Mouse (Mus musculus): ENCODE data around the gene Olfr1380. TPM values are rescaled to one million over a fixed set of nuclear protein-coding genes. Genes with fewer than 3 reads are reported as not detected.
"Not testable (repeated sequence)": the region's sequence is repeated elsewhere in the genome, so short reads cannot be mapped to it uniquely, and the experiment has no call there.

Olfr1380 gene
- polyA plus RNA-seq (2016; fragmentation: Nextera tagmentation; extraction: Ambion mirVana): not detected in 2 replicates

- H3K4me1 ChIP-seq; H3K27ac ChIP-seq; H3K9me3 ChIP-seq (replicated peaks); H3K4me2 ChIP-seq; H3K36me3 ChIP-seq; ATAC-seq; H3K9ac ChIP-seq; H3K4me3 ChIP-seq; H3K27me3 ChIP-seq (replicated peaks): not testable (repeated sequence)
- 66% methylated on average over 5 of the region's 5 CpGs for WGBS (ENCODE audit: insufficient replicate concordance)
Observed at GRCm38 (mm10) chr11:49556578-49556977, at the start of gene Olfr1380. TSS of gene Olfr1380 (plus strand) at chr11:49556878.

GRCm38 (mm10) chr11:49518086-49518485 lies 38.6 kb upstream of the Olfr1380 start:
- H3K36me3 ChIP-seq: no peaks in the 10 kb centered on the region
- no peak for ATAC-seq
- no peaks in the 10 kb centered on the region for H3K4me1 ChIP-seq
- H3K27me3 ChIP-seq (replicated peaks): no peaks in the 10 kb centered on the region
- no peak overlapping the region for H3K4me3 ChIP-seq
- H3K27ac ChIP-seq: no peak overlapping the region
- no peaks in the 10 kb centered on the region for H3K9me3 ChIP-seq (replicated peaks)
- 51% methylated on average over 5 of the region's 5 CpGs for WGBS (ENCODE audit: insufficient replicate concordance)
- H3K4me2 ChIP-seq: no peak overlapping the region
- no peak overlapping the region for H3K9ac ChIP-seq

GRCm38 (mm10) chr11:49519348-49519747 lies 37.3 kb upstream of the Olfr1380 start, which contains the start of gene Olfr1383:
TSS of gene Olfr1383 (plus strand) at chr11:49519648.
- Histone ChIP-seq H3K27ac (no peak within 1 kb of the TSS), H3K4me1 (no peaks in the 10 kb centered on the region), H3K9ac (no peak within 1 kb of the TSS), H3K4me2 (no peak within 1 kb of the TSS), H3K9me3 (replicated peaks) (no peaks in the 10 kb centered on the region), H3K36me3 (no peaks in the 10 kb centered on the region), H3K4me3 (no peak within 1 kb of the TSS), H3K27me3 (replicated peaks) (no peaks in the 10 kb centered on the region)
- no peak for ATAC-seq

GRCm38 (mm10) chr11:49527947-49528346 lies 28.7 kb upstream of the Olfr1380 start, which contains the start of gene Olfr1382:
TSS of gene Olfr1382 (plus strand) at chr11:49528247.
- Histone ChIP-seq H3K36me3 (no peaks in the 10 kb centered on the region), H3K9ac (no peak within 1 kb of the TSS), H3K4me1 (no peaks in the 10 kb centered on the region), H3K4me3 (no peak within 1 kb of the TSS), H3K27me3 (replicated peaks) (no peaks in the 10 kb centered on the region), H3K4me2 (no peak within 1 kb of the TSS), H3K9me3 (replicated peaks) (no peaks in the 10 kb centered on the region), H3K27ac (no peak within 1 kb of the TSS)
- 55% methylated on average over 3 of the region's 3 CpGs for WGBS (ENCODE audit: insufficient replicate concordance)
- ATAC-seq: no peak

- no peak for ATAC-seq
- Histone ChIP-seq H3K36me3 (no peaks in the 10 kb centered on the region), H3K27ac (no peak overlapping the region), H3K4me1 (no peaks in the 10 kb centered on the region), H3K4me3 (no peak overlapping the region), H3K27me3 (replicated peaks) (no peaks in the 10 kb centered on the region), H3K9ac (no peak overlapping the region), H3K4me2 (no peak overlapping the region), H3K9me3 (replicated peaks) (no peaks in the 10 kb centered on the region)
Observed at GRCm38 (mm10) chr11:49532761-49533160, 23.9 kb upstream of the Olfr1380 start.

GRCm38 (mm10) chr11:49536631-49537030 lies 20.0 kb upstream of the Olfr1380 start:
- H3K9me3 ChIP-seq (replicated peaks); ATAC-seq; H3K27me3 ChIP-seq (replicated peaks); H3K36me3 ChIP-seq; H3K4me2 ChIP-seq; H3K27ac ChIP-seq; H3K9ac ChIP-seq; H3K4me1 ChIP-seq; H3K4me3 ChIP-seq: not testable (repeated sequence)
- WGBS (ENCODE audit: insufficient replicate concordance): 76% methylated on average over 2 of the region's 2 CpGs

- H3K9me3 ChIP-seq (replicated peaks); H3K27me3 ChIP-seq (replicated peaks); H3K4me3 ChIP-seq; H3K4me1 ChIP-seq; H3K4me2 ChIP-seq; H3K9ac ChIP-seq; ATAC-seq; H3K27ac ChIP-seq; H3K36me3 ChIP-seq: not testable (repeated sequence)
- WGBS (ENCODE audit: insufficient replicate concordance): 59% methylated on average over 3 of the region's 3 CpGs
Observed at GRCm38 (mm10) chr11:49543149-49543548, 13.5 kb upstream of the Olfr1380 start, which contains the start of gene Olfr1381. TSS of gene Olfr1381 (plus strand) at chr11:49543449.

- 56% methylated on average over 3 of the region's 3 CpGs for WGBS (ENCODE audit: insufficient replicate concordance)
- H3K4me3 ChIP-seq; H3K4me1 ChIP-seq; H3K9ac ChIP-seq; H3K4me2 ChIP-seq; H3K27me3 ChIP-seq (replicated peaks); H3K9me3 ChIP-seq (replicated peaks); ATAC-seq; H3K36me3 ChIP-seq; H3K27ac ChIP-seq: not testable (repeated sequence)
Observed at GRCm38 (mm10) chr11:49554033-49554432, 2.6 kb upstream of the Olfr1380 start.

GRCm38 (mm10) chr11:49575054-49575453 lies 18.4 kb downstream of the Olfr1380 start:
- H3K9ac ChIP-seq; H3K27ac ChIP-seq; H3K4me3 ChIP-seq; ATAC-seq; H3K4me1 ChIP-seq; H3K27me3 ChIP-seq (replicated peaks); H3K36me3 ChIP-seq; H3K4me2 ChIP-seq; H3K9me3 ChIP-seq (replicated peaks): not testable (repeated sequence)
- 12% methylated on average over 2 of the region's 2 CpGs for WGBS (ENCODE audit: insufficient replicate concordance)

GRCm38 (mm10) chr11:49580452-49580851 lies 23.8 kb downstream of the Olfr1380 start:
- WGBS (ENCODE audit: insufficient replicate concordance): 61% methylated on average over 8 of the region's 8 CpGs
- H3K4me2 ChIP-seq; H3K9me3 ChIP-seq (replicated peaks): not testable (repeated sequence)

GRCm38 (mm10) chr11:49590213-49590612 lies 33.5 kb downstream of the Olfr1380 start:
- Histone ChIP-seq H3K27ac (no peak overlapping the region), H3K4me1 (no peaks in the 10 kb centered on the region), H3K4me2 (no peak overlapping the region), H3K4me3 (no peak overlapping the region), H3K9me3 (replicated peaks) (no peaks in the 10 kb centered on the region), H3K27me3 (replicated peaks) (no peaks in the 10 kb centered on the region), H3K9ac (no peak overlapping the region), H3K36me3 (no peaks in the 10 kb centered on the region)
- 81% methylated on average over 19 of the region's 19 CpGs for WGBS (ENCODE audit: insufficient replicate concordance)
- no peak for ATAC-seq

More at GRCm38 (mm10) chr11:49580452-49580851, 23.8 kb downstream of the Olfr1380 start:
- not testable (repeated sequence) for ATAC-seq; H3K27ac ChIP-seq; H3K27me3 ChIP-seq (replicated peaks); H3K36me3 ChIP-seq; H3K9ac ChIP-seq; H3K4me1 ChIP-seq; H3K4me3 ChIP-seq

- not testable (repeated sequence) for H3K27ac ChIP-seq; H3K4me1 ChIP-seq; H3K4me3 ChIP-seq; H3K9ac ChIP-seq; ATAC-seq; H3K27me3 ChIP-seq (replicated peaks); H3K4me2 ChIP-seq; H3K9me3 ChIP-seq (replicated peaks); H3K36me3 ChIP-seq
- 59% methylated on average over 2 of the region's 2 CpGs for WGBS (ENCODE audit: insufficient replicate concordance)
Observed at GRCm38 (mm10) chr11:49597149-49597548, 40.5 kb downstream of the Olfr1380 start.

GRCm38 (mm10) chr11:49608306-49608705 lies 51.6 kb downstream of the Olfr1380 start:
- H3K9me3 ChIP-seq (replicated peaks); ATAC-seq; H3K36me3 ChIP-seq; H3K4me2 ChIP-seq; H3K9ac ChIP-seq; H3K4me1 ChIP-seq; H3K27ac ChIP-seq; H3K4me3 ChIP-seq: not testable (repeated sequence)
- 75% methylated on average over 5 of the region's 5 CpGs for WGBS (ENCODE audit: insufficient replicate concordance)
- peaks cover 66% of the 10 kb centered on the region for H3K27me3 ChIP-seq (replicated peaks)
